Mouse (Mus musculus) heart, adult 2 months (tissue): Measurements from ENCODE around the gene Acly.
"Not testable (repeated sequence)": the region's sequence is repeated elsewhere in the genome, so short reads cannot be mapped to it uniquely, and the experiment has no call there.

Experiments used
- CTCF ChIP-seq: fragments of 200-600 bp; IDR thresholded peaks from 2 replicates; pipeline ENCODE4 v1.8.1; 2022; ENCODE audit warnings: antibody characterized with exemption, mild to moderate bottlenecking, moderate library complexity
- EP300 ChIP-seq: fragments of 200-500 bp; IDR thresholded peaks from 2 replicates; pipeline ENCODE4 v1.6.1; 2011; ENCODE audit warnings: low read depth, low read length, control low read depth; ENCODE audit not compliant: insufficient read depth
- POLR2A ChIP-seq: fragments of 200-500 bp; IDR thresholded peaks from 2 replicates; pipeline ENCODE4 v1.6.1; 2011; ENCODE audit warnings: mild to moderate bottlenecking, low read depth, low read length, control low read depth; ENCODE audit not compliant: insufficient read depth

GRCm38 (mm10) chr11:100534821-100535220 is 7.0 kb upstream of the Acly start:
- not testable (repeated sequence) for TF ChIP-seq POLR2A, CTCF, EP300
